8 mouse cellular contexts compared by ENCODE assay signal in genomic region chr16:32645361-32645914, GRCm38 (mm10). TPM values are rescaled to one million over a fixed set of nuclear protein-coding genes. Genes with fewer than 3 reads are reported as not detected.
DNase-seq lines count a peak whose midpoint lies in the region; ATAC-seq and TF ChIP-seq lines count a peak whose summit lies in the region.

No protein-coding gene starts in this region.

- TF ChIP-seq CTCF in Patski (IDR thresholded peaks at IDR 0.05): no peak
- no peak; the same call in 1 of the 2 replicates for TF ChIP-seq CTCF in cortical plate, adult 2 months (IDR thresholded peaks at IDR 0.05; ENCODE audit: extremely low read depth, insufficient read depth, low read length)

- H3K9me3 ChIP-seq in hindbrain, embryonic 10.5 days: no peaks in the 10 kb centered on the region
- H3K9me3 ChIP-seq in limb, embryonic 11.5 days (ENCODE audit: control insufficient read depth, low read length): no peaks in the 10 kb centered on the region
- no peaks in the 10 kb centered on the region for H3K9me3 ChIP-seq in midbrain, embryonic 12.5 days

- peak overlapping the region; percentile 63 for H3K4me3 ChIP-seq in cortical plate, adult 2 months (ENCODE audit: insufficient read depth, low read length)
- H3K4me3 ChIP-seq in hindbrain, embryonic 10.5 days: peak overlapping the region; percentile 90
- peak overlapping the region; percentile 86 for H3K4me3 ChIP-seq in limb, embryonic 11.5 days (ENCODE audit: low read depth, low read length)
- H3K4me3 ChIP-seq in midbrain, embryonic 12.5 days: peak overlapping the region; percentile 95

- peak; percentile 31 for ATAC-seq in Patski
- ATAC-seq in limb, embryonic 11.5 days (ENCODE audit: insufficient number of reproducible peaks, low FRiP score, low TSS enrichment, low read depth): no peak
- no peak for ATAC-seq in midbrain, embryonic 12.5 days (ENCODE audit: low FRiP score, low read depth)

- in situ Hi-C loops in Patski (cut with MboI; ENCODE audit: low pct_unique_long_range_greater_than_20kb): no loop called here

- H3K9ac ChIP-seq in limb, embryonic 11.5 days (ENCODE audit: low read length): no peak overlapping the region
- peak overlapping the region; percentile 87; the same call in 1 of the 2 replicates for H3K9ac ChIP-seq in midbrain, embryonic 12.5 days (replicated peaks)

- no peaks in the 10 kb centered on the region for H3K36me3 ChIP-seq in hindbrain, embryonic 10.5 days
- no peaks in the 10 kb centered on the region for H3K36me3 ChIP-seq in limb, embryonic 11.5 days (ENCODE audit: control insufficient read depth, insufficient read depth, low read length)
- H3K36me3 ChIP-seq in midbrain, embryonic 12.5 days: no peaks in the 10 kb centered on the region
- no peaks in the 10 kb centered on the region for H3K36me3 ChIP-seq in splenic B cell, adult 2 months (ENCODE audit: control insufficient read depth, insufficient read depth, low read length, poor library complexity, severe bottlenecking)

- H3K27ac ChIP-seq in cortical plate, adult 2 months (ENCODE audit: insufficient read depth, low read length): no peak overlapping the region
- 0 out of 2 replicates have a peak overlapping the region, but pooled peaks have one; percentile 2 for H3K27ac ChIP-seq in hindbrain, embryonic 10.5 days
- no peak overlapping the region for H3K27ac ChIP-seq in limb, embryonic 11.5 days (replicated peaks; ENCODE audit: low read depth, low read length)
- H3K27ac ChIP-seq in midbrain, embryonic 12.5 days (replicated peaks): no peak overlapping the region

- H3K4me1 ChIP-seq in cortical plate, adult 2 months (ENCODE audit: control insufficient read depth, insufficient read depth, low read length): peaks cover 4% of the 10 kb centered on the region
- peaks cover 34% of the 10 kb centered on the region for H3K4me1 ChIP-seq in hindbrain, embryonic 10.5 days (replicated peaks)
- H3K4me1 ChIP-seq in limb, embryonic 11.5 days (ENCODE audit: control insufficient read depth, insufficient read depth, low read length): peaks cover 12% of the 10 kb centered on the region
- H3K4me1 ChIP-seq in midbrain, embryonic 12.5 days: peaks cover 19% of the 10 kb centered on the region

- WGBS in hindbrain, embryonic 10.5 days: 29% methylated on average over 14 of the region's 14 CpGs
- 31% methylated on average over 14 of the region's 14 CpGs for WGBS in limb, embryonic 11.5 days
- WGBS in midbrain, embryonic 12.5 days: 28% methylated on average over 14 of the region's 14 CpGs

- DNase-seq in frontal cortex, adult 2 months (ENCODE audit: extremely low spot score in 1 of 2, low spot score in 1 of 2): peak; percentile 35 to 63
- DNase-seq in frontal cortex, postnatal 14 days (ENCODE audit: low spot score in 2 of 2): no peak
- DNase-seq in Patski (ENCODE audit: low read depth, low spot score): no peak
- no peak for DNase-seq in hindbrain, embryonic 10.5 days (ENCODE audit: low spot score)
- DNase-seq in limb, embryonic 11.5 days (ENCODE audit: low spot score): no peak
- DNase-seq in splenic B cell, adult 2 months (ENCODE audit: low read depth, low spot score): peak; percentile 62

- TF ChIP-seq POLR2A in cortical plate, adult 2 months (IDR thresholded peaks at IDR 0.05; ENCODE audit: extremely low read depth, insufficient read depth, low read length): peak; percentile 16; the same call in 1 of the 2 replicates

- peak overlapping the region; percentile 84 for H3K4me2 ChIP-seq in limb, embryonic 11.5 days (ENCODE audit: low read depth, severe bottlenecking)
- peak overlapping the region; percentile 93 for H3K4me2 ChIP-seq in midbrain, embryonic 12.5 days (replicated peaks)

- POLR2A ChIA-PET in Patski (lab: Charles Lee): interaction anchor here (0.7 to 2.7 kb wide), 7 partner anchors 10 to 37 kb away, joined by 3 to 15 read pairs (median 4); no protein-coding TSS in a partner anchor

- CTCF ChIA-PET in Patski (lab: Charles Lee): interaction anchor here (0.9 to 2.0 kb wide), 5 partner anchors 11 to 52 kb away, joined by 3 to 8 read pairs (median 6); no protein-coding TSS in a partner anchor

- H3K27me3 ChIP-seq in Patski: no peaks in the 10 kb centered on the region
- H3K27me3 ChIP-seq in hindbrain, embryonic 10.5 days (ENCODE audit: insufficient read depth, poor library complexity, severe bottlenecking): no peaks in the 10 kb centered on the region
- H3K27me3 ChIP-seq in limb, embryonic 11.5 days (ENCODE audit: control insufficient read depth, insufficient read depth, low read length): no peaks in the 10 kb centered on the region
- H3K27me3 ChIP-seq in midbrain, embryonic 12.5 days: peaks cover 5% of the 10 kb centered on the region; the same call in 1 of the 2 replicates
- H3K27me3 ChIP-seq in splenic B cell, adult 2 months (ENCODE audit: control insufficient read depth, insufficient read depth, low read length, poor library complexity, severe bottlenecking): no peaks in the 10 kb centered on the region

RNA-seq across cellular contexts. Expression of gene Tnk2, which starts 1.8 kb away (rescaled TPM):
- polyA plus RNA-seq in frontal cortex, adult 2 months (2012; rRNA removed): 175 and 204 TPM in 2 replicates
- 72.0 TPM for polyA plus RNA-seq in Patski (2021)
- 202 and 204 TPM in 2 replicates for polyA plus RNA-seq in cortical plate, adult 2 months (2012; rRNA removed)
- 7.8 and 8.4 TPM in 2 replicates for polyA plus RNA-seq in hindbrain, embryonic 10.5 days (2016; fragmentation: Nextera tagmentation; extraction: Ambion mirVana)
- 8.9 and 9.2 TPM in 2 replicates for polyA plus RNA-seq in limb, embryonic 11.5 days (2014; fragmentation: Nextera tagmentation; extraction: Ambion mirVana)
- polyA plus RNA-seq in midbrain, embryonic 12.5 days (2016; fragmentation: Nextera tagmentation; extraction: Ambion mirVana): 9.5 and 11.9 TPM in 2 replicates

RNA-seq across cellular contexts. Expression of gene Tfrc, which starts 36.7 kb away (rescaled TPM):
- 86.9 and 96.3 TPM in 2 replicates for polyA plus RNA-seq in frontal cortex, adult 2 months (2012; rRNA removed)
- 84.9 TPM for polyA plus RNA-seq in Patski (2021)
- polyA plus RNA-seq in cortical plate, adult 2 months (2012; rRNA removed): 77.7 and 82.2 TPM in 2 replicates
- 42.5 and 69.9 TPM in 2 replicates for polyA plus RNA-seq in hindbrain, embryonic 10.5 days (2016; fragmentation: Nextera tagmentation; extraction: Ambion mirVana)
- 52.5 and 53.7 TPM in 2 replicates for polyA plus RNA-seq in limb, embryonic 11.5 days (2014; fragmentation: Nextera tagmentation; extraction: Ambion mirVana)
- polyA plus RNA-seq in midbrain, embryonic 12.5 days (2016; fragmentation: Nextera tagmentation; extraction: Ambion mirVana): 61.0 and 64.1 TPM in 2 replicates

Comparison
In these comparisons a context has a peak if more than half of its experiments do, and no peak if none do; other contexts are left out.
1. DNase-seq: peak in frontal cortex, adult 2 months (2 of 2) and splenic B cell, adult 2 months (single experiment); none in frontal cortex, postnatal 14 days (0 of 2), Patski (single experiment), hindbrain, embryonic 10.5 days (single experiment) and limb, embryonic 11.5 days (single experiment).
2. Peak in every context shown above with its lines, with median percentiles within 50 percentile points of each other: H3K4me3 ChIP-seq.